Mouse (Mus musculus): Measurements from ENCODE around the gene Ddx39b. TPM values are rescaled to one million over a fixed set of nuclear protein-coding genes. Genes with fewer than 3 reads are reported as not detected.
"Not testable (repeated sequence)": the region's sequence is repeated elsewhere in the genome, so short reads cannot be mapped to it uniquely, and the experiment has no call there.

The Ddx39b gene
- polyA plus RNA-seq, 1 experiment from 2014 or later = 346 TPM

DNA sequence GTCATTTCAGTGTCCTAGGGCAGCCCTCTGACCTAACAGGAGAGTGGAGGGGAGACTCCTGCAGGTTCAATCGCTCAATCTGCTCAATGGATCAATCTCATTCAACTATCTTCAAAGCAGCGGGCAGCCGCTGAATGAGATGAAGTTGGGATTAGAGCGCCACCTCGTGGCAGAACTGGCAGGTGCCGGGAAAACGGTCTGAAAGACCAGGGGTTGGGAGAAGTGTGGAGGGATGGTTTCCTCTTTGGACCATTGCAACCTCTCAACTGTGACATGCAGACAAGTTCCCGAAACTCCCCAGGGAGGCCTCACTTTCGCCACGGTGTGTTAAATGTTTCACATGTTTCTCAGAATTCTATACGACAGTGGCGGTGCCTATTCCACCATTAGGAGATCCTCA, 9.5 kb upstream of the Ddx39b start:
- Histone ChIP-seq H3K9ac (peak overlapping the region; percentile 44; the same call in 1 of the 2 replicates), H3K4me1 (replicated peaks; ENCODE audit: control insufficient read depth, insufficient read depth, low read length) (peaks cover 13% of the 10 kb centered on the region; the same call in 1 of the 2 replicates), H3K9me3 (ENCODE audit: control insufficient read depth, low read length) (no peaks in the 10 kb centered on the region), H3K4me3 (replicated peaks; ENCODE audit: low read length) (no peak overlapping the region), H3K27me3 (ENCODE audit: control insufficient read depth, insufficient read depth, low read length) (no peaks in the 10 kb centered on the region), H3K4me2 (replicated peaks) (peak overlapping the region; percentile 25; the same call in 1 of the 2 replicates), H3K36me3 (replicated peaks; ENCODE audit: control insufficient read depth, insufficient read depth) (peaks cover 47% of the 10 kb centered on the region), H3K27ac (no peak overlapping the region)
- WGBS = 12% methylated on average over 12 of the region's 12 CpGs
- no peak for ATAC-seq (ENCODE audit: low FRiP score)
- DNase-seq (ENCODE audit: low spot score) = peak; percentile 93

DNA sequence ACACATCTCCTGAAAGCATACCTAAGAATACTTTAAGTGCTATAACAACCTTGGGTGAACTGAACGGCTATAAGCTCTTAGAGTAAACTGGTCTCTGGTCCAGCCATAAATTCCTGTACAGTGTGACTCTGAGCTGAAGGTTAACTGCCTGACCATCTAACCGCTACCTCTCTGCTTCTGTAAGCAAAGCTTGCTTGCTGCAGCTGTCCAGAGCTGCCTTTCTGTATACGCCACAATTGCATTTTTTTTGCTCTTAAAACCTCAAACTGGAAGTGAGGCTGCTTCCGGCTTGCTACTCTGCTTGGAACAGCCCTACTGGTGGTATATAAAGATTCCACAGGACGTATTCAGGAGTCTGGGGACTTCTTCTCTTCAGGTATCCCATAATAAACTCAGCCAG, 8.9 kb upstream of the Ddx39b start:
- H3K4me2 ChIP-seq (replicated peaks) = no peak overlapping the region
- peaks cover 41% of the 10 kb centered on the region for H3K36me3 ChIP-seq (replicated peaks; ENCODE audit: control insufficient read depth, insufficient read depth)
- no peak for DNase-seq (ENCODE audit: low spot score)
- H3K9ac ChIP-seq = no peak overlapping the region
- H3K4me1 ChIP-seq (replicated peaks; ENCODE audit: control insufficient read depth, insufficient read depth, low read length) = peaks cover 17% of the 10 kb centered on the region
- no peak overlapping the region for H3K27ac ChIP-seq
- no peak for ATAC-seq (ENCODE audit: low FRiP score)
- no peaks in the 10 kb centered on the region for H3K9me3 ChIP-seq (ENCODE audit: control insufficient read depth, low read length)
- H3K4me3 ChIP-seq (replicated peaks; ENCODE audit: low read length) = no peak overlapping the region
- no peaks in the 10 kb centered on the region for H3K27me3 ChIP-seq (ENCODE audit: control insufficient read depth, insufficient read depth, low read length)
- 93% methylated on average over 5 of the region's 5 CpGs for WGBS

DNA sequence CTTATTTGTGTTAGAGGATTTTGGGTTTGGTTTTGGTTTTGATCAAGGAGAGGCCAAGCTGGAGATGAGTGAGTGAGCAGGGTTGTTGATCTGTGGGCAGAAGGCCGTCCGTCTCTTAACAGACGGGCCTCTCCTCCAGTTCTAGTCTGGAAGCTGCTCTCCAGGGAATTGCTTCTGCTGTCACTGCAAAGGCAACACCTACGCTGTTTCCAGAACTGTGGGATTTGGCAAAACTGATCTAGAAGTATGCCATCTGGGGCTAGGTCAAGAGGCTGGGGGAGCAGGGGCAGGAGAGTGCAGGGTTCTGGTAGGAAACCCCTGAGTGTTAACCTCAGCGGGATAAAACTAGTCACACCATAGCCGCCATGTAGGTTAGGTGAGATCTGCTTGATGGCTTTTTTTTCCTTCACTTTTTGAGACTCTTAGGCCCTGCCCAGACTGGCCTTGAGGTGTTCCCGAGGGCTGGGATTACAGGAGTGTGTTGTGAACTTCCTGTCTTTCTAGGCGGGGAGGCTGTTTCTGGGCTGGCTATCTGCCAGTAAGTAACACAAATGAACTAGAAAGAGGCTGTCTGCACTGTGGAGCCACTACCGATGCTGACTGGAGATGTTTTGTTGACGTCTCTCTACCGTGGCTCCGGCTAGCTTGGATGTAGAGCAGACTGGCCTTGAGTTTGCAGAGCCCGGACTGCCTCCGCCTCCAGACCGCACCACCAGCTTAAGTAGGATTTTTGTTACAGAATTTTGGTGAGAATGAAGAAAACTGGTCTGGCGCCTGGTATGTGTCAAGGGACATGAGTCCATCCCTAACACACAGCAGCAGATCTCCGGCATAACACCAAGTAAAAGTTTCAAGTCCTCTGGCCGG, 8.2 kb upstream of the Ddx39b start, which contains the start of gene Atp6v1g2:
TSS of gene Atp6v1g2 (plus strand) at position 547 of the 867 bp plus-strand sequence.
- Histone ChIP-seq H3K4me1 (replicated peaks; ENCODE audit: control insufficient read depth, insufficient read depth, low read length) (peaks cover 17% of the 10 kb centered on the region), H3K4me3 (replicated peaks; ENCODE audit: low read length) (peak within 1 kb of the TSS; percentile 38), H3K27me3 (ENCODE audit: control insufficient read depth, insufficient read depth, low read length) (no peaks in the 10 kb centered on the region), H3K9ac (peak within 1 kb of the TSS; percentile 63; the same call in 1 of the 2 replicates), H3K9me3 (ENCODE audit: control insufficient read depth, low read length) (no peaks in the 10 kb centered on the region), H3K27ac (peak within 1 kb of the TSS; percentile 90; the same call in 1 of the 2 replicates), H3K4me2 (replicated peaks) (peak within 1 kb of the TSS; percentile 61), H3K36me3 (replicated peaks; ENCODE audit: control insufficient read depth, insufficient read depth) (peaks cover 34% of the 10 kb centered on the region)
- ATAC-seq (ENCODE audit: low FRiP score) (no peak), DNase-seq (ENCODE audit: low spot score) (no peak)
- 82% methylated on average over 18 of the region's 18 CpGs for WGBS

DNA sequence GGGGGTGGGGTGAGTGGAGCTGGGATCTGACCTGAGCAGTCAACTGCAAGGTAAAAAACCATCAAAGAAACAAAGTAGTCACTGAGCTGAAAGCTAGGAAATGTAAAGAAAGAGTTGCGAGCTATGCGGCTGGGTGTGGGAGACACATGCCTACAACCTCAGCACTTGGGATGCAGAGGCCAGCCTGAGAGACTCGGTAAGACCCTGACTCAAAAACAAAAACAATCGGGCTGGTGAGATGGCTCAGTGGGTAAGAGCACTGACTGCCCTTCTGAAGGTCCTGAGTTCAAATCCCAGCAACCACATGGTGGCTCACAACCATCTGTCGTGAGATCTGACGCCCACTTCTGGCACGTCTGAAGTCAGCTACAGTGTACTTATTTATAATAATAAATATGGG, 7.5 kb upstream of the Ddx39b start:
- not testable (repeated sequence) for H3K4me3 ChIP-seq (replicated peaks; ENCODE audit: low read length)

DNA sequence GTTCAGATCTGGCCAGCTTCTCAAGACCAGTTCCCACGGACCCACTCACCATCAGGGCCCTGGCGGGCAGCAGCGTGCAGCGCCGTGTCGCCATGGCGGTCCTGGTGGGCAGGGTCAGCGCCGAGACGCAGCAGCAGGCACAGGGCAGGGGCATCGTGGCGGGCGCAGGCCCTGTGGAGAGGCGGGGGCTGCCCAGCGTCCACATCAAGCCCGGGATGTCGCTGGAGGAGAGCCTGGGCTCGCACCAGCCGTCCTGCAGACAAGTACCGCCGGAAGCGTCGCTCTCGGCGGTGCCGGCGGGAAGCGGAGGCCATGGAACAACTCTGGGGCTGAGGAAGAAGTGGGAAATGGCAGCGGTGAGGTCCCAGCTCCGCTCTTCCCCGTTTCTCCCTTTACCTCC, 6.6 kb upstream of the Ddx39b start:
- ATAC-seq (ENCODE audit: low FRiP score) (no peak), DNase-seq (ENCODE audit: low spot score) (no peak)
- no peaks in the 10 kb centered on the region for H3K9me3 ChIP-seq (ENCODE audit: control insufficient read depth, low read length)
- H3K4me1 ChIP-seq (replicated peaks; ENCODE audit: control insufficient read depth, insufficient read depth, low read length) = peaks cover 17% of the 10 kb centered on the region
- H3K27ac ChIP-seq = peak overlapping the region; percentile 90
- peak overlapping the region; percentile 63 for H3K9ac ChIP-seq
- H3K4me2 ChIP-seq (replicated peaks) = peak overlapping the region; percentile 61
- WGBS = 4% methylated on average over 31 of the region's 31 CpGs
- peak overlapping the region; percentile 38 for H3K4me3 ChIP-seq (replicated peaks; ENCODE audit: low read length)
- peaks cover 19% of the 10 kb centered on the region for H3K36me3 ChIP-seq (replicated peaks; ENCODE audit: control insufficient read depth, insufficient read depth)
- no peaks in the 10 kb centered on the region for H3K27me3 ChIP-seq (ENCODE audit: control insufficient read depth, insufficient read depth, low read length)

More for the DNA sequence above, 7.5 kb upstream of the Ddx39b start:
- H3K27me3 ChIP-seq (ENCODE audit: control insufficient read depth, insufficient read depth, low read length); H3K27ac ChIP-seq; DNase-seq (ENCODE audit: low spot score); ATAC-seq (ENCODE audit: low FRiP score); H3K9ac ChIP-seq; H3K9me3 ChIP-seq (ENCODE audit: control insufficient read depth, low read length): not testable (repeated sequence)
- peaks cover 17% of the 10 kb centered on the region for H3K4me1 ChIP-seq (replicated peaks; ENCODE audit: control insufficient read depth, insufficient read depth, low read length)
- 91% methylated on average over 7 of the region's 7 CpGs for WGBS
- peaks cover 27% of the 10 kb centered on the region for H3K36me3 ChIP-seq (replicated peaks; ENCODE audit: control insufficient read depth, insufficient read depth)
- peak overlapping the region; percentile 61 for H3K4me2 ChIP-seq (replicated peaks)

DNA sequence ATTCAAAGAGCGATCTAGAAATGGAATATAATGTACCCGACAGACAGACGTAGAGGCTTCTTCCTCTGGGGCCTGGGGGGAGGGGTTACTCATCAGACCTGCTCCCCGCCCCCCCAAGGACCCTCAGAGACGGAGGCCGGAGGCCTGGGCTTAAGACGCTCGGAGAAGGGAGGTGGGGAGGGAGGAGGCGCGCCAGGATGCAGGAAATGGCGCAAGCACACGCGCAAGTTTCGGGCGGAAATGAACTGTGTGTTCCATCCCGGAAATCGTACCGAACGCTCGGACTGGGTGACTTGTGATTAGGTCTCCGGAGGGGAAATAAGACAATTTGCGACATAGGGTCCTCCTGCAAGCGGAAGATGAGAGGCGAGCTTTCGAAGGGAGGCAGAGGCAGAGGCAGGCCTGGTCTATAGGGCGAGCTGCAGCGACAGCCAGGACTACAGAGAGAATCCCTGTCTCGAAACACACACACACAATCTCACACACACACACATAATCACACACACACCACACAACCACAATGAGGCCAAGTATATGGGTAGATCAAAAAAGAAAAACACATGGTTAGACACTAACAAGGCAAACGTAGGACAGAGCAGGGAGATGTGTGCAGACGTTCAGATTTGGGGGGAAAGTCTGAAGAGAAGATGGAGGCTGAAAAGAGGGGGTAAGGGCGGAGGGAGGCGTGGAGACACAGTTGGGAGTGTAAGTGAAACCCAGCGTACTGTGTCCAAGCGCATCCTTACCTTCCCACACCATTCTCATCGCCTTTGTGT, 5.7 kb upstream of the Ddx39b start, which contains the start of gene Nfkbil1:
TSS of gene Nfkbil1 (minus strand) at position 179 of the 776 bp plus-strand sequence.
- no peaks in the 10 kb centered on the region for H3K9me3 ChIP-seq (ENCODE audit: control insufficient read depth, low read length)
- H3K9ac ChIP-seq = peak within 1 kb of the TSS; percentile 63
- peaks cover 12% of the 10 kb centered on the region for H3K36me3 ChIP-seq (replicated peaks; ENCODE audit: control insufficient read depth, insufficient read depth)
- ATAC-seq (ENCODE audit: low FRiP score) (peak; percentile 79), DNase-seq (ENCODE audit: low spot score) (peak; percentile 91)
- under 1% methylated on average over 35 of the region's 35 CpGs for WGBS
- peaks cover 23% of the 10 kb centered on the region for H3K4me1 ChIP-seq (replicated peaks; ENCODE audit: control insufficient read depth, insufficient read depth, low read length)
- H3K27ac ChIP-seq = peak within 1 kb of the TSS; percentile 90
- H3K4me3 ChIP-seq (replicated peaks; ENCODE audit: low read length) = peak within 1 kb of the TSS; percentile 38
- no peaks in the 10 kb centered on the region for H3K27me3 ChIP-seq (ENCODE audit: control insufficient read depth, insufficient read depth, low read length)
- H3K4me2 ChIP-seq (replicated peaks) = peak within 1 kb of the TSS; percentile 61

DNA sequence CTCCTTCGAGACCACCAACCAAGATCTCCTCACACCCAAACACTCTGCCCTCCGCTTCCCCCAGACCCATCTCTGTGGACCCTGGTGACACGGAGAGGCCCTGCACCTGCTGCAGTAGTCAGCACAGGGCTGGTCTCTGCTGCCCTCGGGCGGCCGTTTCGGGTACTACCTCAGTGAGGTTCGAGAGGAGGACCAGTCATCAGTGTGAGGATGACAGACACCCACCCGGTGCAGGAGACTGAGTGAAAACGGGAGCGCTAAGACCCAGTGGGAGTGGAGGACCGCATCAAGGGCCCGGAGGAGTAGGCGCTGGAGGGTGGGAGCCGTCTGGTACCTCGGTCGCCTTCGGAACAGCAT, 5.2 kb upstream of the Ddx39b start:
- peaks cover 25% of the 10 kb centered on the region for H3K4me1 ChIP-seq (replicated peaks; ENCODE audit: control insufficient read depth, insufficient read depth, low read length)
- ATAC-seq (ENCODE audit: low FRiP score) (peak; percentile 85), DNase-seq (ENCODE audit: low spot score) (peak; percentile 97)
- H3K27ac ChIP-seq = peak overlapping the region; percentile 90
- H3K27me3 ChIP-seq (ENCODE audit: control insufficient read depth, insufficient read depth, low read length) = no peaks in the 10 kb centered on the region
- peak overlapping the region; percentile 61 for H3K4me2 ChIP-seq (replicated peaks)
- H3K9me3 ChIP-seq (ENCODE audit: control insufficient read depth, low read length) = no peaks in the 10 kb centered on the region
- WGBS = 0% methylated on average over 18 of the region's 18 CpGs
- peak overlapping the region; percentile 63 for H3K9ac ChIP-seq
- H3K36me3 ChIP-seq (replicated peaks; ENCODE audit: control insufficient read depth, insufficient read depth) = peaks cover 7% of the 10 kb centered on the region; the same call in 1 of the 2 replicates
- H3K4me3 ChIP-seq (replicated peaks; ENCODE audit: low read length) = peak overlapping the region; percentile 38

DNA sequence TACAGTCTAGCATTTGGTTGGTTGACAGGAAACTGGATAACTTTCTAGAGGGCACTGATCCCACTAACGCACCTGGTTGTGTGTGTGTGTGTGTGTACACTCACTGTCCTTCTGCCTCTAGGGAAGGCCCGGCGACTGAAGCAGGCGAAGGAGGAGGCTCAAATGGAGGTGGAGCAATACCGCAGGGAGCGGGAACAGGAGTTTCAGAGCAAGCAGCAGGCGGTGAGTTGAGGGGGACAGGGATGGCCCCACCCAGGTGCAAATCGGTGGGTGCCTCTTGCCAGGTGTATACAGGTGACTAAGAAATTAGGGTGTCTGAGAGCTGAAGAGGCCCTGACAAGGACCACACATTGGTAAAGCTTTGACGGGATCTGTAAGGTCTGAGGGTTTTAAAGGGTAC, 4.5 kb upstream of the Ddx39b start:
- Histone ChIP-seq H3K4me3 (replicated peaks; ENCODE audit: low read length) (peak overlapping the region; percentile 38), H3K36me3 (replicated peaks; ENCODE audit: control insufficient read depth, insufficient read depth) (peaks cover 7% of the 10 kb centered on the region; the same call in 1 of the 2 replicates), H3K27me3 (ENCODE audit: control insufficient read depth, insufficient read depth, low read length) (no peaks in the 10 kb centered on the region), H3K4me2 (replicated peaks) (peak overlapping the region; percentile 61), H3K4me1 (replicated peaks; ENCODE audit: control insufficient read depth, insufficient read depth, low read length) (peaks cover 22% of the 10 kb centered on the region), H3K9ac (peak overlapping the region; percentile 63), H3K9me3 (ENCODE audit: control insufficient read depth, low read length) (no peaks in the 10 kb centered on the region), H3K27ac (peak overlapping the region; percentile 90)
- ATAC-seq (ENCODE audit: low FRiP score) (no peak), DNase-seq (ENCODE audit: low spot score) (no peak)
- WGBS = 77% methylated on average over 9 of the region's 9 CpGs

DNA sequence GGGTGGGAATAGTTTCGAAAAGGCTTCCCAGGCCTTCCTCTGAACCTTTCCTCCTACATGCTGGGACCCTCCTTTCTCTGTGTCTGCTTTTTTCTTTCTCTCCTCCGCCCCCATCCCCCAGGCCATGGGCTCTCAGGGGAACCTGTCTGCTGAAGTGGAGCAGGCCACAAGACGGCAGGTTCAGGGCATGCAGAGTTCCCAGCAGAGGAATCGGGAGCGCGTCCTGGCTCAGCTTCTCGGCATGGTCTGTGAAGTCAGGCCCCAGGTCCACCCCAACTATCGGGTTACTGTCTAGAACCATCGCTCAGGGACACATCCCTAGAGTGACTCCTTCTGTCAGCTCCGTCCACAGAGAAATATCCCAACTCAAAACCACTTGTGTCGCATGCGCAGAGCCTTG, 4.0 kb upstream of the Ddx39b start:
- Histone ChIP-seq H3K9me3 (ENCODE audit: control insufficient read depth, low read length) (no peaks in the 10 kb centered on the region), H3K36me3 (replicated peaks; ENCODE audit: control insufficient read depth, insufficient read depth) (peaks cover 3% of the 10 kb centered on the region; the same call in 1 of the 2 replicates), H3K27ac (no peak overlapping the region), H3K4me1 (replicated peaks; ENCODE audit: control insufficient read depth, insufficient read depth, low read length) (peaks cover 22% of the 10 kb centered on the region), H3K4me2 (replicated peaks) (peak overlapping the region; percentile 61), H3K4me3 (replicated peaks; ENCODE audit: low read length) (0 out of 2 replicates have a peak overlapping the region, but pooled peaks have one; percentile 38), H3K9ac (peak overlapping the region; percentile 63; the same call in 1 of the 2 replicates), H3K27me3 (ENCODE audit: control insufficient read depth, insufficient read depth, low read length) (no peaks in the 10 kb centered on the region)
- 93% methylated on average over 12 of the region's 12 CpGs for WGBS
- DNase-seq (ENCODE audit: low spot score) (no peak), ATAC-seq (ENCODE audit: low FRiP score) (no peak)
